Mouse (Mus musculus): Measurements from ENCODE around the gene Mgmt.
A peak's percentile ranks its signal among the peaks of the same experiment; 100 is the strongest.

Mgmt gene

DNA sequence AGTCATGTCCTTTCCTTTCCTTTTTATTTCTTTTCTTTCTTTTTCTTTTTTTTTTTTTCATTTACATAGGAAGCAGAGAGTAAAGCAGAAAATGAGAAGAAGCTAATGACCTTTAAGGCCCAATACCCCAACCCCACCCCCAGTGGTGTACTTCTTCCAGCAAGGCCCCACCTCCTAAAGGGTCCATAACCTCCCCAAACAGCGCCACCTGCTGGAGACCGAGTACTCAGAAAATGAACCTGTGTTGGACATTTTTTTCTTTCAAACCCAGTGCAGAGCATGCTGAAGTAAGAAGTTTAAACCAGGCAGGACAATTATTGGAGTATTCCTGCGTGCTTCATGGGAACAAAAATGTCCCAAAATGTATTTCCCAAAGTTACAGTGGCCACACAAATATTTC, 166.1 kb downstream of the Mgmt start:
- DNase-seq (ENCODE audit: low read depth): peak; percentile 1

DNA sequence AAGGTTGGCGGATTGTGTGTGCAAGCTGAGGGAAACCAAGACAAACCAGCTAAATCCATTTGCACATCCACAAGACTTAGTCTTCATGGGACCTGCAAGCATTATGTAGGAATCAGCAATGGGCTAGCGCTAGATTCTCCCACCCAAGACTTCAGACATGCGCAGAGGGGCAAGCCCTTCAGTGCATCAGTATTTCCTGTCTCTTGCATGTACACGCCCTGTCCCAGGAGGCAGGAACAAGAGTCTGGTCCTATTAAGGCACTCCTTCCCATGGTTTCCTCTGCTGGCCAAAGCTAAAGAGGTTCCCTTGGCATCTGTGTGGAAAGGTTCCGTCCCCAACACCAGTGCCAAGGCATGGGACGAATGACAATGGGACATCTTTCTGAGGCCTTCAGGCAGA, 166.7 kb downstream of the Mgmt start:
- DNase-seq (ENCODE audit: low read depth): no peak

DNA sequence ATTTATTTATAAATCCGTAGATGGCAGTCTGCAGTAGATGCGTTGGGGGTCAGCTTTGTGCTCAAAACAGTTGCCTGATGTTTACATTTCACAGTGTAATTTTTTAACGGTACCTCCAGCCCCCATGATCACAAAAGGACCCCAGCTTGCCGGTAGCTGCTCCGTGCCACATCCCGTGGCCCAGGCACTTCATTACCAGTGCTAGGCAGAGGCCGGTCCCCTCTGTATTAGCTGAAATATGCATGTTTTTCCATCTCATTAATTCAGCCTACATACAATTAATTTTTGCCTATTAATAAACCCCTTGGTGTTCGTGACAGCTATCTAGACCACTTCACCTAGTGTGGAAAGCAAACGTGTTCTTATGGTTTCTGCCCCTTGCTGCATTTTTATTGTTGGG, 169.8 kb downstream of the Mgmt start:
- DNase-seq (ENCODE audit: low read depth): no peak

DNA sequence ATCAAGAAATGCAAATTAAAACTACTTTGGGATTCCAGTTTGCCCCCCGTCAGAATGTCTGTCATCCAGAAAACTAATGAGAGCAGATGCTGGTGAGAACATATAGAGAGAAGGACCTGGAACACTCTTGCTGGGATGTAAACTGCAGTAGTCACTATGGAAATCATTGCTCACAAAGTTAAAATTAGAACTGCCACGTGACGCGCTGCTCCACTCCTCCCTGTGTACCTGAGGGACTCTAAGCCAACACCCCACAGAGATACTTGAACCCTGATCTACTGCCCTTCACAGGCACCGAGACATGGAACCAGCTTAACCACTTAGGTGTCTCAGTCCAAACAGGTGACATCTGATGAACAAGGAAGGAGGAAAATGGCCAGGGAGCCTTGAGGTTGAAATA, 171.0 kb downstream of the Mgmt start:
- DNase-seq (ENCODE audit: low read depth): no peak

DNA sequence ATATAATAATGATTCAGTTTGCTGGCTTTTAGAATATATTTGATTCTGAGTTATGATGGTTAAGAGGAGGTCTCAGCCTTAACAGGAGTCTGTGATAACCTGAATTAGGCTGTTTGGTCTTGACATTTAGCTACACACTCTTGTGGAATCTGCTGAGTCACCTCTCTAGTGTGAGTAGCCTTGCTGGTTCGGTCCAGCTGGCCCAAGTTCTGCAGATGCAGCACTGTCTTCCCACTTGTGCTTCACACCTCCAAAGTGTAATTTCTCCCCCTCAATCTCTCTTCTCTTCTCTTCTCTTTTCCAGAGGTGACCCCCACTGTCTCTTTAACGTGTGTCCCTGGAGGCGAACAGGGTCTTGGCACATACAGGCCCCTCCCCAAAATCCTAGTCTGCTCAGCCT, 171.8 kb downstream of the Mgmt start:
- DNase-seq (ENCODE audit: low read depth): no peak

DNA sequence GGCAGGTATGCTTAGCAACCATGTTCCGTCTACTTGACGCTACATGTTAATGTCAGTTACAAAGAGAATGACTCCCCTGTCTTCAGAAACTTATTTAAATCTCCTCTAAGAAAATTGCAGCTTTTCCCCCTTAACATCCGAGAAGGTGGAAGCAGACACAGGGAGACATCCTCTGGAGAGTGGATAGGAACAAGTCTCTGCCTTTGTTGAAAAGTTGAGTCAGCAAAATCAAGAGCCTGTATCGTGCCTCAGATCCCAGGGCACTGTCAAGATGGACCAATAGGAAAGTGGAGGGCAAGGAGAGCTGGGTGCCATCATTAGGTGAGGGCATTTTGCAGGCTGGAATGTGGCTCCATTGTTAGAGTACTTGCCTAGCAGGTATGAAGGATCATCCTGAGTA, 172.6 kb downstream of the Mgmt start:
- DNase-seq (ENCODE audit: low read depth): no peak

DNA sequence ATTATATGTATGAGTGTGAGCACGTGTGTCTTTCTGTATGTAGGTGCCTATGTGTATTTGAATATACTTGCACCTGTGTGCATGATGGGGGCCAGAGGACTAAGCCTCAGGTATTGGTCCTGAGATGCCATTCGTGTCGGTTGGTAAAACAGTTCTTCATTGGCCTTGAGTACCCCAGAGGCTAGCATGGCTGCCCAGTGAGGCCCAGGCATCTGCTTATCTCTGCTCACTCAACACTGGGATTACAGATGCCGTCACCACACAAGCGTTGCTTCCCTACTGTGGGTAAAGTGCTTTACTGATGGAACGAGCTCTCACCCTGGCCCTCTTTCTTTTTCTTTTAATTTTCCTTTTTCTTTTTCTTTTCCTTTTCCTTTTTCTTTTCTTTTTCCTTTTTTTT, 173.3 kb downstream of the Mgmt start:
- DNase-seq (ENCODE audit: low read depth): no peak

DNA sequence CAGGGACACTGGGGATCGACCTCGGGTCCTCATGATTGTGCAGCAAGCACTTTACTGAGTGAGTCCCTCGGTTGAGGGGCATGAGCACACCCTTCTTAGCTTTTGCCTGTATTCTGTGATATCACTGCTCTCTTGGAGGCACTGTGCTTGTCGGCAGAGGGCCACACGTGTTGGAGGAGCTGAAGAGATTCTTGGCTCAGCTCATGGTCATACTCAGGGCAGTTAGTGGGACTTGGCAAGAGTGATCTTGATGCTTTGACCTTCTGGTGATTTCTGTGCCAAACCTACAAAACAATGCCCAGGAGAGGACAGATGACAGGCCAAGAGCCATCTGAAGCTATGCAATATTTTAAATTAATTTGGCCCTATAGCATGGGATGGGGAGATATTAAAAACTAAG, 174.4 kb downstream of the Mgmt start:
- no peak for DNase-seq (ENCODE audit: low read depth)

DNA sequence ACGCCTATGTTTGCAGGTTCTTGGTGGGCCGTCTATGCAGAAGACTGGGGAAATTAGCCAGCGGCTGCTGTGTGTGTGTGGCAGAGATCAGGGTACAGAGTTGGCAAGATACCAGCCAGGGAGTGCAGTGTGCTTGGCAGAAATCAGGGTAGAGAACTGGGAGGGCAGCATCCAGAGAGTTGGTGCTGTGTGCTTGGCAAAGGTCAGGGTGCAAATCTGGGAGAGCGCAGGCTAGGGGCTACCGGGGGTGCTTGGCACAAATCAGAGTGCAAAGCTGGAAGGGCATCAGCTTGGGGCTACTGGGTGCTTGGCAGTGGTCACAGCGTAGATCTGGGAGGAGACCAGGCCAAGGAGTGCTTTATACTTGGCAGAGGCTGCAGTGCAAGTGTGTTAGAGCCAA, 175.4 kb downstream of the Mgmt start:
- no peak for DNase-seq (ENCODE audit: low read depth)

DNA sequence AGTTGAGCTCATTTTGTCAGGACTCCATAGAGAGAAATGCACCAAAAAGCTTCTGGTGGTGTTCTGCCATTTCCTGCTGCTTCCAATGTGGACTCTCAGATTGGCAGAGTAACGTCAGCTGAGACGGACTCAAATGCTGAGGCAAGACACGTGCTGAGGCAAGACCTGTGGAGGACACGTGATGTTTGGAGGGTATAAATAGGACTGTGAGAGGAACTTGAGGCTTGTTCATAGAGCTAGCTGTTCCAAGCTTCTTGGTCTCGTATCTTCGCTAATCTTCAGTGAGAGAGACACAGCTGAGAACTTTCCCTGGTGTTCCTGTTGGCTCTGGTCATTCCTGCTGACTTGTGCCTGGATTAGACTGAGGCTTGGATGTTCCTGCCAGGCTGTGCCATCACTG, 176.9 kb downstream of the Mgmt start:
- DNase-seq (ENCODE audit: low read depth): no peak

DNA sequence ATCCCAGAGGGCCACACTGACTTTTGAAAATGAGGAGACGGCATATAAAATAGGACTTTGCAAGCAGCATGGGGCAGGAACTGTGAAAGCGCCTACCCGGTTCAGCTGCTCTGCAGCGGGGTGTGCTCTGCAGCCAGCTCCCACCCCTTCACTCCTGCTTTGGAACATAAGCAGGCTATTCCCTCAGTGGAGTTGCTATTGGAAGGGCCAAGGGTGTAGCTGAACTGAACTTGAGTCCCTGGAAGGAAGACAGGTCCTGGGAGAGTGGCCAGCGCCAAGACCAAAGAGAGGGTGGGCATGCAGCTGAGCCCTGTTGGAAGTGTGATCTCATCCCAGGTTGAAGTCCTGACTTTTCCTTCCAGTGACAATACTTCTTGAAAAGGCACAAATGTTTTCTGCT, 179.5 kb downstream of the Mgmt start:
- no peak for DNase-seq (ENCODE audit: low read depth)

DNA sequence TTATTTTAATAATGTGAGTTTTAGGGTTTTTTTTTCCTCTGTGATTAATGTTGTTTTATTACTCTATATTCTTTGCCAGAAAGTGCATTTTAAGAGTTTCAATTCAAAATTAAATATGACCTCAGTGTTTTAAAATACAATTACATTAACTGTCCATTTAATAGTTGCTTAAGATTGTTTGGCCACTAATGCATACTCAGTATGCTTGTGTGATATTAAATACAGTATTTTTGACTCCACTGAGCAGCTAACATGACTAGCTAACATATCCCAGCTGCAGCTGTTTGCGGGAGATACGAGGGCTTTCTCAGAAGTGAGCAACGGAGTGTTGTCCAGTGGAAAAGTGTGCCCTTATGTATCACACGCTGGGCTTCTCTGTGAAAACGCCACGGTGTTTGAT, 179.9 kb downstream of the Mgmt start:
- no peak for DNase-seq (ENCODE audit: low read depth)

DNA sequence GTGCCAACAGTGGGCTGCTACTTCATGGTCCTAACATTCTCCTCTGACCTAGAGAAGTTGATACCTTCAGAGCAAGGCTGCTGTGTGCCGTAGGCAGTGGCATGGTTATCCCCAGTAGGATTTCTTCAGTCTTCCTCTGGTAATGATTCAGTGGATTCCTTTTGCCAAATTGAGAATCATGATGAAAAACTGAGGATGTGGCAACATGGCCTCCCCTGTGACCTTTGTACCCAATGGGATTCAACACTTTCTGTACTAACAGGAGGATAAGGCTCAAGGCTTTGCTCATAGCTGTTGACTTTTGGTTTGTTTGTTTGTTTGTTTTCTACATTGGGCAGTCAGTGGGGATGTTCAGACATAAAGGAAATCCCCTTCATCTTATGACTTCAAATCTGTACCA, 180.9 kb downstream of the Mgmt start:
- DNase-seq (ENCODE audit: low read depth): no peak

DNA sequence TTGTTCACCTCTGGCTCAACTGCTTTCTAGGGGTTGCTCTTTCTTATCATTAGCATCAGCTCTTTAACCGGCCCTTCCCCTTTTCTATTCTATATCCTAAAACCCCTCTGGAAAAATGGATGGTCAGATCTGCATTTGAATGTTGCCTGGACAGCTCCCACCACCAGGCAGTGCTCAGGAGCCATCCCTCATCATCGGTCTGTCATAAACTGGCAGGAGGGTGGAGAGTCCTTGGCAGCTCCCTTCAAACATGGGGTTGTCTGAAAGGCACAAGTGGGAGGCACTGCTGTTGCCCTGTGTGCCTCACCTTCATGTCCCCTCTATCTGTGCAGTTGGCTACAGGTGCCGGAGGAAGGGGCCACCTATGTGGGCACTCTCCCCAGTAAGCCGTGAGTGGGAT, 185.8 kb downstream of the Mgmt start:
- no peak for DNase-seq (ENCODE audit: low read depth)

DNA sequence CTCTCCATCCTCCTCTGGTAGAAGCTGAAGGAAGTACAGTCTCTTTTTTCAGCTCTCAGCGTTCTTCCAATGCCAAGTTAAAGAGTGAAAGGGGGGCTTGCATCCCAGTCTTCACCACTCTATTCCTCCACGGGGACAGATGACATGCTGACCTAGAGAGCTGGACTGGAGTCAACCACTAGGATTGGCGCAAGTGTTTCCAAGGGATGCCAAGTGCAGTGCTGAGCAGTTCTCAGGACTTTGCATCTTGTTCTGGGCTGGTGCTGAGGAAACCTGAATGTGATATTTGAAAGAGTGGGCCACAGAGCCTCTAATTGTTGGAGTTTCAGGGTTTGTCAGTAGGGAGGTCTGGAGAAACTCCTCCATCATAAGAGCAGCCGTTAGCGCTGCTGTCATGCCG, 187.8 kb downstream of the Mgmt start:
- DNase-seq (ENCODE audit: low read depth): no peak

DNA sequence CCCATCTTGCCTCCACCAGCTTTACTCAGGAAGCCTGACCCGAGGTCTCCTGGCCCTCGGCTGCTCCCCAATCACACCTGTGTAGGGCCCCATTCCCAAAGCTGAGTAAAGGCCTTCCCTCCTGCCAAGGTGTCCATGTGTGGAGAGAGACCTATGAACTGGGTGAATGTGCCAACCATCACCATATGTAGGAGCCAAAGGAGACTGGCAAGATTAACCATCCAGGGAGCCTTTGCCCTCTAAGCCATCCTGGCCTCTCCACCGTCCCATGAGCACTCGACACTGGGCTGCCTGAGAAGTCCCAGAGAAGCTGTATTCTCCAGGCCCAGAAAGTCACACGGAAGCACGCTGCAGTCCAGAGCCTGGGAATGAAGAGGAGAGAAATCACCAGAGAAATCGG, 190.2 kb downstream of the Mgmt start:
- no peak for DNase-seq (ENCODE audit: low read depth)

DNA sequence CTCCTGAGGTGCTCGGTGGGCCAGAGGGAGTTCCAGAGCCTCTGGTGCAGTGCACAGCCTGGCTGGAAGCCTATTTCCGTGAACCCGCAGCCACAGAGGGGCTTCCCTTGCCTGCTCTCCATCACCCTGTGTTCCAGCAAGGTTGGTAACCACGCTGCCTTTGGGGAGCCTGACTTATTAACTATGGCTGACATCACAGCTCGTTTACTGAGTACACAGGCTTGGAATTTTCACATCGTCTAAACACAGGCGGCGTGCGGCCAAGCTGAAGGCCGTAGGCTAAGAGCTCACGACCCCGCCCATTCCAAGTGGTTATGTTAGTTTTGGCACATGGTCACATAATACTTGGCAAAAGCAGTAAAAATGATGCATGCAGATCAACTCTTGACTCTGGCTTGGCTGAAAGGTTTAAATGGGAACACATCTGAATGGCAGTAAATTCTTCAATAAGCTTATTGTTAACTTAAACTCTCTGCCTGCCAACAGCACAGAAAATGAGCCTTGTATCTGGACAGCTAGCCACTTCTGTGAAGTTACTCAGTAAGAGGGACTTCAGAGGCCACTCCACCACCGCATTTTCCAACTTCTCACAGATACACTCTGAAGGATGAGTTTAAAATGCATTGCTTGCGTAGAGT, 191.7 kb downstream of the Mgmt start:
- no peak for DNase-seq (ENCODE audit: low read depth)

DNA sequence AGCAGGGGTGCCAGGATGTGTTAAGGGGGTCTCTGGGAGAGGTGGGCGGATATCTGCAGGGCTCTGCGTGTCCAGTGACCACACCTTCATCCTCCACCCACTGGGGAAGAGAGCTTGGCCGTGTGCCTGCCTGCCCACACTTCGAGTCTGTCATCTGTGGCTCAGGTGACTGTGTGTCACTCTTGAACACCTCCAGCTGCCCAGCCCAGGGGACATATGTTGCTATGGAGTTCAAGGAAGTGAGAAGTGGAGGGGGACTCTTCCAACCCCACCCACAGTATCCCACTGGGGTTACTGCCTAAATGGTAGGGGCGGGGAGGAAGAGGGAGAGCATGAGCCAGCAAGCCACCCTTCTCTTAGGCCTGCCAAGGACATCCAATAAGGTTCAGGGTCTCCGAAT, 192.7 kb downstream of the Mgmt start:
- DNase-seq (ENCODE audit: low read depth): no peak

DNA sequence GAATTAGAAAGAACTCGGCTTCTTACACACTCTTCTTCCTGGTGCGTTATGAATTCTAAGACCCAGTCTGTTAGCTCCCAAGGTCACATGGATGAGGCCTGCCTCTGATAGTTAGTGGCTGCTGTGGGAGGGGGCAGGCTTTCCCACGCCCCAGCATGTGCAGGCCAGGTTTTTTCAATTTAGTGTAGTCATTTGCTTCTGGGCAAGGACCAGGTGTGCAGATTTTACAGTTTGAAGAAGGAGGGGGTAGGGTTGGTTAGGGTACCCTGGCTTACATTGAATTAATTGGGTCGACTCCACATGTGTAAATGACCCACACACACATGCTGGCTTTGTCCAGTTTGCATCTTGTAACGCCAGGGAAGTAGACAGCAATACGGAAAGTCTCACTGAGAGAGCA, 193.7 kb downstream of the Mgmt start:
- DNase-seq (ENCODE audit: low read depth): no peak

DNA sequence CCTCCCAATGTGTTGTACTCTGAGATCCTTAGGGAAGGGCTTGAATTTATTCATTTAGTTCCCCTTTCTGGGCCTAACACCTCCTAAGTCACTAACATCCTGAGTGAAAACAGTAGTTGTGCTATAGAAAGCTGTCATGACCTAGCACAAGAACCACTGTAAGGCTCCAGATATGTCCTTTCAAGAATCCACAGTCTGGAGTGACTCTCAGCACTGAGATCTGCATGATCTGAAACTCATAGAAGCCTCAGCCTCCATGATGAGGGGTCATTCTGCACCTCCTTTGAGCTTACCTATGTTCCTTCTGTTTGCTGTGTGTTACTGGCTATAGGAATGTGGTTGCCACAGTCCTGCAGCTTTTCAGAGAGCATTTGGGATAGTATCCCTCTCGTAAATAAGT, 200.1 kb downstream of the Mgmt start:
- no peak for DNase-seq (ENCODE audit: low read depth)

DNA sequence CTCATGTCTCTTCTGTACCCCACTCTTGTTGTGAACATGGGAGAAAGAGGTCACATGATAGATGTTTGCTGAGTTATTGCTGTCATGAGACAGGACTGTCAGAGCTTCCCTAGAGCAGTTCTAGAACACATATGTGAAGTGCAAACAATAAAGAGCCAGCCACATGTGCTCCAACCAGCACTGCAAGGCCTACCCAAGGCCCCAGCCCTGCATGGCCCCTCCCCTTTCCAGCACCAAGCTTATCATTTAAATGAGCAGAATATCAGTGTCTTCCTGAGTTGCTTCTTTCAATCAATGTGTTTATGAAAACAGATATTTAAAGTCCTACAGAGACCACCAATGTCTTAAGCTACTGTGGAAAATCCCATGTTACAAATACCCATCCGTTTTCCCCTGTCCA, 201.3 kb downstream of the Mgmt start:
- DNase-seq (ENCODE audit: low read depth): no peak

DNA sequence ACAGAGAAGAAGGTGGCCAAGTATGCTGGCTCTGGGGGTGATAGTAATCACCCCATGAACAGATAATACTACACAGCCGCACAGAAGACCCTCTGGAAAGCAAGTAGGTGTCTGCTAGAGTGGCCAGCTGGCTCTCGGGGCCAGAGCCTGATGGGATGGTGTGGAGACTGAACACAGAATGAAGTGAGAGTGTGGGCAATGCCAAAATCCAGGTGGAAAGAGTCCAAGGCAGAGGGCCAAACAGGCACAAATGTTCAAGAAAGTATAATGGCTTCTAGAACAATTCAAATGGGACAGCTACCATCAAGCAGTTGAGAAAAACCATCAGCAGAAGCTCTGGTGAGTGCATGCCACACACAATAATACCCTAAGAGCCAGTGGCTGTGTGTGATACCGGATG, 205.4 kb downstream of the Mgmt start:
- DNase-seq (ENCODE audit: low read depth): no peak

DNA sequence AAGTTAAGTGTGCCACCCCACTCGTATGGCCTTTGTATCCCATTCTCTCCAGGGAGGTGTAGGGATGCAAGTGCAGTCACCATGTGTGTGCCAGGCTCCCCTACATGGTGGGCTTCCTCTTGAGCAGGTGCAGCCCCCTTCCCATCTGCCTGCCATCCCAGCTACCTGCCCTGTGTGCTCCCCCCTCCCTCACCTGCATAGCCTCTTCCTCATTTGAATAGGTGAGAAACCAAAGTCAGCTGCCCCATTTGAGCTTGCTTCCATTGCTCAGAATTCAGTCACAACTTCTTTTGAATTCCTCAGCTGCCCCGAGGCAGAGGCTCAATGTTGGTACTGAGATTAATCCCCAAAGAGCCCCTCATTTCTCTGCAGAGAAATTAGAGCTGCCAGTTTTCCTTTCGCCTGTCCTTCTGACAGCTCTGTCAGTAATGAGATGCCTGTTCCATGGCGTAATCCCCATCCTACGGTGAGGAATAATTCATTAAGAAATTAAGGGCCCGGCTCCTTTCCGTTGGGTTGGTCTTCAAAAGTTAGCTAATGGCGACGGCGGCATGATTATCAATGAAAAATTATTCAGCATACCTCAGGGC, 208.3 kb downstream of the Mgmt start:
- DNase-seq (ENCODE audit: low read depth): no peak

DNA sequence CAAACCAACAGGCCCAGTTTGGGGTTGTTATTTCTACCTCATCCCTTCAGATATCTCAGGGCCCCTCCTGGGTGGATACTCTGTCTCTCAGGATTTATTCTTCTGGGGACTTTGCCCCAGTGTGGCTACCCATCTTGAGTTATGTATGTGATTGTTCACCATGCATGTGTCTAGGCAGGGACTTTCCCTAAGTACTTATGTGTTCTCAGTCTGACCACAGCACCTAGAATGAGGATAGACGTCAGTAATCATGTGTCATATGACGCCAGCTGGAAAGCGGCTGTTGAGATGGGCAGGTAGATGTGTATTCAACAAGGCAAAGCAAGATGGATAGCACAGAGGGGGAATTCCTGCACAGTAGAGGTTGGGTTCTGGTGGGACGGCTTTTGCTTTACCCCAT, 217.7 kb downstream of the Mgmt start:
- DNase-seq (ENCODE audit: low read depth): peak; percentile 7

DNA sequence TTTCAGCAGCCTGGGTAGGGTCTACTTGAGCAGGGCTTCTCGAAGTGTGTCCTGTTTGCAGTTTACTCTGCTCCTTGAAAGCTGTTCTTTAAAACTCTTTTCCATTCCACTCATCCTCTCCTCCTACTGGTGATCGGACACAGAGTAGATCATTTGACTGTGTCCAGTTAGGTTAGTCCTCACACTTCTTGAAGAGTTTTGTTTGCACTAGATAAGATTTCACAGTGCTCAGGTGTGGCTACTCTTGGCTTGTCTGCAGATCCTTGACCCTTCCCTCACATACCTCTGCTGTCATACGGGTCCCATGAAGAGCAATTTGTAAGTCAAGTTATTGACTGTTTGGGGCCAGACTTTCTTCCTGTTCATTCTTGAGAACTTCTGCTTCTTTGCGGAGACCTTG, 221.8 kb downstream of the Mgmt start:
- no peak for DNase-seq (ENCODE audit: low read depth)

Measured in induced T-regulatory cell, adult 2 months (primary cell).